Mouse (Mus musculus) thymus, postnatal 4 days (tissue): ENCODE measurements around the gene Cysltr2.

Experiments used
- DNase-seq: peaks from one replicate; pipeline ENCODE4 v3.0.0; 2021

The Cysltr2 gene

GRCm38 (mm10) chr14:73048937-73049336 lies at the start of gene Cysltr2:
Cysltr2 (minus strand) TSS chr14:73049114.
- DNase-seq, result peak; percentile 41

GRCm38 (mm10) chr14:73094802-73095550 lies 46.1 kb upstream of the Cysltr2 start:
- DNase-seq, result no peak

- DNase-seq, result no peak
These were observed 44.0 kb upstream of the Cysltr2 start for GRCm38 (mm10) chr14:73092871-73093270.

GRCm38 (mm10) chr14:73088224-73088623 lies 39.3 kb upstream of the Cysltr2 start:
- DNase-seq, result no peak

- peak; percentile 43 for DNase-seq
These were observed 38.8 kb upstream of the Cysltr2 start for GRCm38 (mm10) chr14:73087746-73088145.

GRCm38 (mm10) chr14:73087247-73087646 lies 38.3 kb upstream of the Cysltr2 start:
- no peak for DNase-seq

GRCm38 (mm10) chr14:73086425-73086824 lies 37.5 kb upstream of the Cysltr2 start:
- DNase-seq, result no peak

- DNase-seq, result no peak
These were observed 34.6 kb upstream of the Cysltr2 start for GRCm38 (mm10) chr14:73083563-73083962.

- no peak for DNase-seq
These were observed 15.5 kb upstream of the Cysltr2 start for GRCm38 (mm10) chr14:73064460-73064859.

GRCm38 (mm10) chr14:73058755-73059154 lies 9.8 kb upstream of the Cysltr2 start:
- no peak for DNase-seq

GRCm38 (mm10) chr14:73057764-73058163 lies 8.8 kb upstream of the Cysltr2 start:
- no peak for DNase-seq

GRCm38 (mm10) chr14:73056813-73057212 lies 7.9 kb upstream of the Cysltr2 start:
- DNase-seq, result no peak

GRCm38 (mm10) chr14:73045199-73045928 lies 3.5 kb downstream of the Cysltr2 start:
- DNase-seq, result peak; percentile 49

GRCm38 (mm10) chr14:73041689-73042088 lies 7.2 kb downstream of the Cysltr2 start:
- DNase-seq, result no peak

- no peak for DNase-seq
These were observed 15.6 kb downstream of the Cysltr2 start for GRCm38 (mm10) chr14:73033290-73033689.

- no peak for DNase-seq
These were observed 17.7 kb downstream of the Cysltr2 start for GRCm38 (mm10) chr14:73031218-73031617.

GRCm38 (mm10) chr14:73017272-73017671 lies 31.6 kb downstream of the Cysltr2 start:
- DNase-seq, result peak; percentile 5

GRCm38 (mm10) chr14:73015386-73015785 lies 33.5 kb downstream of the Cysltr2 start:
- peak; percentile 58 for DNase-seq

- DNase-seq, result no peak
These were observed 35.0 kb downstream of the Cysltr2 start for GRCm38 (mm10) chr14:73013723-73014544.

GRCm38 (mm10) chr14:73001814-73002213 lies 47.1 kb downstream of the Cysltr2 start:
- DNase-seq, result no peak

GRCm38 (mm10) chr14:73000325-73000724 lies 48.6 kb downstream of the Cysltr2 start:
- peak; percentile 79 for DNase-seq

GRCm38 (mm10) chr14:72998111-72998510 lies 50.8 kb downstream of the Cysltr2 start:
- no peak for DNase-seq

GRCm38 (mm10) chr14:72986044-72986443 lies 62.9 kb downstream of the Cysltr2 start:
- no peak for DNase-seq
